Mouse (Mus musculus) neural tube, embryonic 10.5 days (tissue): ENCODE data around the gene Scgb2b19.
"Not testable (repeated sequence)": the region's sequence is repeated elsewhere in the genome, so short reads cannot be mapped to it uniquely, and the experiment has no call there.

Source experiments
- DNase-seq: peaks from one replicate; pipeline ENCODE4 v3.0.0-alpha.2; 2017; ENCODE audit warnings: low spot score; ENCODE audit errors: extremely low spot score

Scgb2b19 gene

DNA sequence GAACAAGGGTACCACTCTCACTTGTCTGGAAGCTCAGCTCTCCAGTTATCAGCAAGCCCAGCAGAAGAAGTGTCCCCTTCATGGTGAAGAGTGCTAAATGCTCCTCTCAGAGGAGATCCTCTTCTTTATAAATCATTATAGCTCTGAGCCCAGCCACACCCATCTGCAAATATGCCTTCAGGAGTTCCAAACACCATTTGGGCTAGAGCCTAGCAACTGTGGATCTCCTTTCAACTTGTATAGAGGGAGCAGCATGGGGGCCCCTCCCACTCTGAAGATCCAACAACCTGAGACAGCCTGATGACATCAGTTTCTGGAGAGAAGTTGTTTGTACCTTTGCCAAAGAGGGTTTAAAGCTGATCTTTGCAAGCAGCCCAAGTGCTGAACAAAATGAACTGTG, at the start of gene Scgb2b19:
Gene Scgb2b19, minus strand, starts transcription at position 101 of the 400 bp plus-strand sequence.
- not testable (repeated sequence) for DNase-seq

DNA sequence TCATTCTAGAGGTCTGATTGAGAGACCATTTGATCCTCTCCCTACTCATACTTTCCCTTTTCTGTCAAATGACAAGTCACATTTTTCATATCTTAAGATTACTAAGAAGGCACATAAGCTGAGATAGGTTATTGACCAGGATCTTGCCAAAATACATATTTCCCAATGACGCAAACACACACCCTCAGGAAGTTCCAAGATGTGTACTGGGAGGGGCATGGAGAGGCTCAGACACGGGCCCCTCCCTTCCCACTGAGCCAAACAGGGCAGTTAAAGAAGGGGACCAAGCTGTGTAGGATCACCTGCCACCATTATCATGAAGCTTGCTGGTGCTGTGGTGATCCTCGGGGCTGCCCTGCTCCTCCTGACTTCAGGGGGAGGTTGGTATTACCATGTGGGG, 6.9 kb upstream of the Scgb2b19 start, which contains the start of gene Scgb1b19:
Gene Scgb1b19, plus strand, starts transcription at position 301 of the 400 bp plus-strand sequence.
- DNase-seq = not testable (repeated sequence)
